Mouse (Mus musculus) retina, embryonic 14.5 days (tissue): ENCODE measurements around the gene Atp8b5.
A peak's percentile ranks its signal among the peaks of the same experiment; 100 is the strongest.

Experiments
- DNase-seq: peaks from one replicate; pipeline ENCODE4 v3.0.0-alpha.2; 2015; ENCODE audit warnings: low spot score

Atp8b5 gene

GRCm38 (mm10) chr4:43322336-43322735 lies 55.4 kb downstream of the Atp8b5 start:
- DNase-seq: no peak

DNA sequence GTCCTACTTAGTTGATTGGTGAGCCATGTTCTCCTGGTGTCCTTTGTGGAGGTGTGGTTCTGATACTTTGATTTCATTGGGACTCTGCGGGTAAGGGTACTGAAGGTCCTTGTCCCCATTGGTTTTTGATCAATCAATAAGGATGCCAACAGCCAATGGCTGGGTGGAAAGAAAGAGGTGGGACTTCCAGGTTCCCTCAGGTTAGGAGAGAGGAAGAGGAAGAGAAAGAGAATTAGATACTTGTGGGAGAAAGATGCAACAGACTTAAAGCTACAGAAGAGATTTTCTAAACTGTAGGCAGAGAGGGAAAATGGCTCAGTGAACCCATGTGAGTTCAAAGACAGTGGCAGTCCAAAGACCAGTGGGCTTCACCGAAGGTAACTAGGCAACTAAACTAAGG lies 60.2 kb downstream of the Atp8b5 start:
- DNase-seq: no peak

GRCm38 (mm10) chr4:43334771-43335170 lies 67.8 kb downstream of the Atp8b5 start:
- DNase-seq: no peak

DNA sequence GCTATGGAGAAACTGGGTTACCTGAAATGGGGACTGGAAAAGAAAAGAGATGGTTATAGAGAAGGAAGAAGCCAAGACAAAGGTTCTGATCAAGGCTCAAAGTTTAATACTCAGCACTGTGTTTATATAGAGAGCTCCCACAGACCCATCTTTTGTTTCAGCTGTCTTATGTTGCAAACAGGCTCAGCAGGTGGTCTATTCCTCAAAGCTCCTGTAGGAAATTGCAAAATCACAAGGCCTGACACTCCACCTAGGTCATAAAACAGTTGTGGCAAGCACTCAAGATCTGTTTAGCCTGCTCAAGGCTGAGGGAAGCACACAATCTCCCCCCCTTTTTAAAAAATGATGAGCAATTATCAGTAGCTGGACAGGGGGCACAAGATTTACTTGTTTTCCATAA lies 69.2 kb downstream of the Atp8b5 start:
- DNase-seq: no peak

GRCm38 (mm10) chr4:43340096-43340804 lies 73.3 kb downstream of the Atp8b5 start:
- DNase-seq: no peak

GRCm38 (mm10) chr4:43341276-43341891 lies 74.4 kb downstream of the Atp8b5 start:
- peak; percentile 51 for DNase-seq

- DNase-seq: no peak
Observed at GRCm38 (mm10) chr4:43342443-43342842, 75.5 kb downstream of the Atp8b5 start.

GRCm38 (mm10) chr4:43344932-43345331 lies 78.0 kb downstream of the Atp8b5 start:
- no peak for DNase-seq

DNA sequence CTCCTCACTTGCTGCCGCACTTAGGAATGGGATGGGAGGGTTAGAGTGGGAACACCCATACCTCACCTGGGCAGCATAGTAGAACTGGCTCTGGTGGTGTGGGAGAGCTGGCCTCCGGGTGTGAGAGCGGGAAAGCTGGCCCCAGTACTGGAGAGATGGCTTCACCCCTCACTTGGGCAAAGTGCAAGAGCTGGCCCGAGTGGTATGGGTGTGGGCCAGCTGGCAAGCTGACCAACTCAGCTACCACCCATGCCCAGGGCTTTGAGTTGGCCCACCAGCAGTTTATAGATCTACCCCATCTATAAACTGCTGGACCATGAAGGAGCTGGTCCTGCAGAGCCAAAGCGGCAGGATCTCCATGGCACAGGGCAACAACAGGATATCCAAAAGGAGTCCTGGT lies 82.2 kb downstream of the Atp8b5 start:
- no peak for DNase-seq

- no peak for DNase-seq
Observed at GRCm38 (mm10) chr4:43350038-43350560, 83.1 kb downstream of the Atp8b5 start.

DNA sequence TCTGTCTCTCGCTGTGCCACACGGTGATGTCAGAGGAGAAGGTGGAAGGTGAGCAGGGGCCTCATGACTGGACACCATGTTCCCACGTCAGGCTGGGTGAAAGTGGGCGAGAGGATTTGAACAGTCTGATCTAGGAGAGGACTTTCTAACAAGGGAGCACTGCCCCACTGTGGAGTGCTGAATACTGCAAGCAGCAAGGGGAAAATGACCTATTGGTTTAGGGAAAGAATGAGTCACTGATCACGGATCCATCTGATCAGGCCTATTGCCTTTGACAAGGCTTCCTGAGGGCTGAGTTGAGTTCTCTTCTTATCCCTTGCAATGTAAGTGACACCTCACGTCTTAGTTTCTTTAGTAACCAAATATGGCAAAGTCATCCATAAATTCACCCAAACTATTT lies 86.7 kb downstream of the Atp8b5 start:
- no peak for DNase-seq

DNA sequence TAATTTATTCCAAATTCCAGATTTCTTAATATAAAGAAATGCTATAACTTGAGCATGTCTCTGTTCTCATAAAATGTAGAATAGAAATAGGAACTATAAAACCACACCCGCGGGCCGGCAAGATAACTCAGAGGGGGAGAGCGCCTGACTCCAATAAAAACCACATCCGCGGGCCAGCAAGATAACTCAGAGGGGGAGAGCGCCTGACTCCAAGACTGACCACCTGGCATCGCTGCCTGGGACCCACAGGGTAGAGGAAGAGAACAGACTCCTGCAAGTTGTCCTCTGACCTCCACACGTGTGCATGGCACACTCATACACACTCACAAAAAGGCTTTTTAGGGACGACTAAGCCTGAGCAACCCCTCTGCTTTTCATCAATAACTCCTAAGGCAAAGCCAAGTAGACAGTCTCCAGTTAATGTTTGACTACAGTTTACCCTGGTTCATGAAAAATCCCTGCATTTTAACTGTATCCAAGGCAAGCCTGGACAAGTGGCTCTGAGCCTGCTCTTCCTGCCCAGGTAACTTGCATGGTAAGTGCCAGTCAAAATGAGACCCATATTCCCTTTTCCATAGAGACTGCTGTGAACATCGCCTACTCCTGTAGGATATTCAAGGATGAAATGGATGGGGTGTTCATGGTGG lies 98.1 kb downstream of the Atp8b5 start:
- DNase-seq: no peak

GRCm38 (mm10) chr4:43367295-43367694 lies 100.3 kb downstream of the Atp8b5 start:
- no peak for DNase-seq

GRCm38 (mm10) chr4:43367787-43368186 lies 100.8 kb downstream of the Atp8b5 start:
- no peak for DNase-seq

- DNase-seq: no peak
Observed at GRCm38 (mm10) chr4:43371406-43371805, 104.4 kb downstream of the Atp8b5 start.

GRCm38 (mm10) chr4:43372155-43372554 lies 105.2 kb downstream of the Atp8b5 start:
- no peak for DNase-seq

- DNase-seq: no peak
Observed at GRCm38 (mm10) chr4:43374266-43374665, 107.3 kb downstream of the Atp8b5 start.

GRCm38 (mm10) chr4:43379601-43380000 lies 112.6 kb downstream of the Atp8b5 start:
- DNase-seq: no peak

DNA sequence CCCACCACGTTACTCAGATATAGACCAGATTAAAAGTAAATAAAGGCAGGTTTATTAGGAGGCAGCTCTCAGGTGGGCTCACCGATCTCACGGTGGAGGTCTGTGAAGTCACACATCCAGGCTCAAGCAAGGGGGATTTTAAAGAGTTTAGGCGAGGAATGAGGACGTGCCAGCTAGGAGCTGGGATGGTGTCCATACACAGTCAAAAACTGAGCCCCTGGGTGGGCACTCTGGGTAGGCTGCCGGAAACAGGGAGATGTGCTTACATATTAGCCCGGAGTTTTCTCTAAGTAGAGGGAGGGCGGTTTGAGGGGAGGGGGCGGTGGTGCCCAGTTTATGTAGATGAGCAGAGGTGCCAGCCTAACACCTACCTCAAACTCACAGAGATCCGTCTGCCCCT lies 114.0 kb downstream of the Atp8b5 start:
- no peak for DNase-seq

GRCm38 (mm10) chr4:43381408-43382154 lies 114.6 kb downstream of the Atp8b5 start, which contains the start of gene Rusc2:
TSS of gene Rusc2 (plus strand) at chr4:43381979.
- peak; percentile 96 for DNase-seq

- no peak for DNase-seq
Observed at GRCm38 (mm10) chr4:43382155-43383020, 115.4 kb downstream of the Atp8b5 start.
